Mouse (Mus musculus) spleen, adult 2 months (tissue): ENCODE measurements around the gene Gm10273. TPM values are rescaled to one million over a fixed set of nuclear protein-coding genes. Genes with fewer than 3 reads are reported as not detected.
"Not testable (repeated sequence)": the region's sequence is repeated elsewhere in the genome, so short reads cannot be mapped to it uniquely, and the experiment has no call there.

Source experiments
- DNase-seq, 2 experiments: peaks; one replicate each; pipeline versions ENCODE4 v3.0.0 to v3.0.0-alpha.2; 2012 to 2021; ENCODE audit warnings: low spot score in 2 of 2, low read depth in 1 of 2
- H3K27ac ChIP-seq: fragments of 200-500 bp; 2 replicates; pipeline ENCODE4 v1.5.1; 2012; ENCODE audit warnings: low read length, inconsistent platforms; ENCODE audit not compliant: insufficient read depth
- H3K27me3 ChIP-seq: fragments of 200-500 bp; 2 replicates; pipeline ENCODE4 v1.6.1; 2012; ENCODE audit warnings: mild to moderate bottlenecking, moderate library complexity, low read length, inconsistent platforms; ENCODE audit not compliant: control insufficient read depth, insufficient read depth
- H3K36me3 ChIP-seq: fragments of 200-500 bp; 2 replicates; pipeline ENCODE4 v1.6.1; 2012; ENCODE audit warnings: mild to moderate bottlenecking, low read length, inconsistent platforms; ENCODE audit not compliant: control insufficient read depth, insufficient read depth
- H3K4me1 ChIP-seq: fragments of 200-500 bp; 2 replicates; pipeline ENCODE4 v1.6.1; 2011; ENCODE audit warnings: inconsistent platforms; ENCODE audit not compliant: control insufficient read depth, insufficient read depth, insufficient read length
- H3K4me3 ChIP-seq: fragments of 200-500 bp; 2 replicates; pipeline ENCODE4 v1.5.1; 2011; ENCODE audit warnings: mild to moderate bottlenecking, inconsistent platforms; ENCODE audit not compliant: insufficient read depth, insufficient read length; ENCODE audit errors: extremely low read depth
- CTCF ChIP-seq: fragments of 200-500 bp; IDR thresholded peaks from 2 replicates; pipeline ENCODE4 v1.5.1; 2011; ENCODE audit warnings: mild to moderate bottlenecking, inconsistent platforms; ENCODE audit not compliant: insufficient read depth, insufficient read length, insufficient replicate concordance; ENCODE audit errors: extremely low read depth
- POLR2A ChIP-seq: fragments of 200-500 bp; IDR thresholded peaks from 2 replicates; pipeline ENCODE4 v1.6.1; 2011; ENCODE audit warnings: low read depth, low read length, inconsistent platforms
- WGBS: fragments of 180-500 bp; shearing (Covaris S2); methylation state at CpG from one replicate; pipeline ENCODE4 v1.1.7; 2018; 5-methylcytosine and 5-hydroxymethylcytosine counted together
- polyA plus RNA-seq: library from polyadenylated mRNA; depleted of rRNA; stranded (reverse); fragments of >200 nt; gene quantifications from 2 replicates; pipeline ENCODE4 v1.2.3, GENCODE M21; 2012

The Gm10273 gene
- polyA plus RNA-seq, 1 experiment: 1.7 TPM

DNA sequence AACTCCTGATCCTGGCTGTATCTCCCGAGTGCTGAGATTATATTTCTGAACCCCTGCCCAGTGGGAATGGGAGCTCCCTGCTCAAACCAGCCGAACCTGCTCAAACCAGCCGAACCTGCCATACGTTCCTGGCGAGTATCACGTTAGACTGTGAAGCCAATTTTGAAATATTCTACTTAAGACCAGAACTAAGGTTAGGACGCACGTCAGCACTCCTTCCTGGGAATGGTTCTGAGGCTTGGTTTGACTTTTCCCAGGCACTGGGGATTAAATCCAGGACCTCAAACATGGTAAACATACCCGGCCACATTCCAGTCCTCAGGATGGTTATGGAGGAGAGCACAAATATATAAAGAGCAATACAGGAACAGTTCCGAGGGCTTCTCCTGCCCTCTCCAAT, 17.5 kb upstream of the Gm10273 start:
- Histone ChIP-seq H3K4me3 (no peak overlapping the region), H3K27ac (no peak overlapping the region), H3K27me3 (no peaks in the 10 kb centered on the region), H3K36me3 (peaks cover 3% of the 10 kb centered on the region), H3K4me1 (peaks cover 3% of the 10 kb centered on the region; the same call in 1 of the 2 replicates)
- DNase-seq: no peak
- WGBS: 93% methylated on average over 10 of the region's 10 CpGs
- TF ChIP-seq CTCF (no peak), POLR2A (no peak)

DNA sequence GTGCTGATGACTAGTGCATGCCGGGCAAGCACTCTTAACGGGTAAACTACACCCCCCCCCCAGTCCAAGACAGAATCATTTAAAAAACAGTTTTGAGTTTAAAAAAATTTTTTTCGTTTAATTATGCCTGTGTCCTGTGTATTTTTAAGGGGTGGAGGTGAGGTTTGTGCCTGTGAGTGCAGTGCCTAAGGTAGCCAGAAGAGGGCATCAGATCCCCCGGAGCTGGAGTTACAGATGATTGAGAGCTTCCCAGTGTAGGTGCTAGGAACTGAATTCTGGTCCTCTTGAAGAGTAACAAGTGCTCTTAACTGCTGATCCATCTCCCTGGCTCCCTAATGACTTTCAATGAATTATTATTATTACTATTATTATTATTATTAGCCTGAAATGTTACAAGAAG, 16.7 kb upstream of the Gm10273 start:
- no peak overlapping the region for H3K27ac ChIP-seq
- no peaks in the 10 kb centered on the region for H3K27me3 ChIP-seq
- no peaks in the 10 kb centered on the region; the same call in 1 of the 2 replicates for H3K36me3 ChIP-seq
- no peak overlapping the region for H3K4me3 ChIP-seq
- WGBS: 89% methylated on average over 4 of the region's 4 CpGs
- TF ChIP-seq POLR2A (no peak), CTCF (no peak)
- no peak for DNase-seq
- H3K4me1 ChIP-seq: peaks cover 3% of the 10 kb centered on the region; the same call in 1 of the 2 replicates

DNA sequence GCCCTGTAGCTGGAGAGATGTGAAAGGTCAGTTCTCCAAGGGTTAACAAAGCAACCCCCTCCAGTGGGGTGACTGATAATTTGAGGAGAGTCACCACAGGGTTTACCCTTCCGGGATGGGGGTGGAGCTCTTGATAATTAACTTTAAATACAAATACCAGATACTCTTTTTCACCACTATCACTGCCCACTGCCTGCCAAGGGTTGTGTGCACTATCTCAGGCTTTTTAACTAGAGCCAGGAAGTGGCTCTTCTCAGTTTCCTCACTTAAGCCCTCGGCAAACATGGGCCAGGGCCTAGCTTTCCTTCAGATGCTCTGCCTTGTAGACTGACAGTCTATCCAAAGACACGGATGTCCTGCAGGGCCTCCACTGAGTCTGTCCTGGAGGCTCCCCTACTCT, 15.5 kb upstream of the Gm10273 start:
- DNase-seq: no peak
- WGBS: 40% methylated on average over 3 of the region's 3 CpGs
- Histone ChIP-seq H3K27me3 (no peaks in the 10 kb centered on the region), H3K4me3 (no peak overlapping the region), H3K27ac (peak overlapping the region; percentile 78), H3K36me3 (no peaks in the 10 kb centered on the region), H3K4me1 (peaks cover 3% of the 10 kb centered on the region; the same call in 1 of the 2 replicates)
- TF ChIP-seq POLR2A: no peak
- TF ChIP-seq CTCF: no peak

DNA sequence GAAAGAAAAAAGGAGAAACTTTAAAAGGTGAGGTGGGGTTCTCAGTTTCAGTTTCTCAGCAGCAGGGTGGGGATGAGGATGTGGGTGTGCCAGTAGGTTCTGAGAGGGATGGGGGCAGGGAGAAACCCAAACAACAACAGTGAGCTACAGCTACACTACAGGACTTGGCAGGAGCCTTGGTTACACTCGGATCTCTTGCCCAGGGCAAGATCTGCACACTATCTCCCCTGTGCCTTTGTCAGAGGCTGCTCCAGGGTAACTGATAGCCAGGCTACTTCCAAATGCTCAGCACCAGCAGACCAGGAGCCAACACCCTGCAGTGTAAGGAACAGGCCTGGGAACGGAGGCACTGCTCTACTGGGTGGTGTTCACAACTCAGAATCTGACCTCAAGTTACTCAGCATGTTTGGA, 15.0 kb upstream of the Gm10273 start:
- WGBS: 58% methylated on average over 2 of the region's 2 CpGs
- TF ChIP-seq CTCF (no peak), POLR2A (no peak)
- Histone ChIP-seq H3K27me3 (no peaks in the 10 kb centered on the region), H3K4me1 (peaks cover 3% of the 10 kb centered on the region; the same call in 1 of the 2 replicates), H3K4me3 (no peak overlapping the region), H3K27ac (peak overlapping the region; percentile 78), H3K36me3 (no peaks in the 10 kb centered on the region)
- DNase-seq: no peak

DNA sequence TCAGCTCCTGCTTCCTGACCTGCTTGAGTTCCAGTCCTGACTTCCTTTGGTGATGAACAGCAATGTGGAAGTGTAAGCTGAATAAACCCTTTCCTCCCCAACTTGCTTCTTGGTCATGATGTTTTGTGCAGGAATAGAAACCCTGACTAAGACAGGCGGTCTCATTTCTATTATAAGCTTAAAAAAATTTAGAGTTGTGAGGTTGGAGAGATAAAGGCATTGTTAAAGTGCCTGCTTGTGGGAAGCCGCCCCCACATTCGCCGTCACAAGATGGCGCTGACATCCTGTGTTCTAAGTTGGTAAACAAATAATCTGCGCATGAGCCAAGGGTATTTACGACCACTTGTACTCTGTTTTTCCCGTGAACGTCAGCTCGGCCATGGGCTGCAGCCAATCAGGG, 13.9 kb upstream of the Gm10273 start:
- not testable (repeated sequence) for H3K36me3 ChIP-seq, H3K27ac ChIP-seq, DNase-seq, H3K27me3 ChIP-seq, H3K4me3 ChIP-seq, H3K4me1 ChIP-seq
- 95% methylated on average over 7 of the region's 10 CpGs for WGBS

DNA sequence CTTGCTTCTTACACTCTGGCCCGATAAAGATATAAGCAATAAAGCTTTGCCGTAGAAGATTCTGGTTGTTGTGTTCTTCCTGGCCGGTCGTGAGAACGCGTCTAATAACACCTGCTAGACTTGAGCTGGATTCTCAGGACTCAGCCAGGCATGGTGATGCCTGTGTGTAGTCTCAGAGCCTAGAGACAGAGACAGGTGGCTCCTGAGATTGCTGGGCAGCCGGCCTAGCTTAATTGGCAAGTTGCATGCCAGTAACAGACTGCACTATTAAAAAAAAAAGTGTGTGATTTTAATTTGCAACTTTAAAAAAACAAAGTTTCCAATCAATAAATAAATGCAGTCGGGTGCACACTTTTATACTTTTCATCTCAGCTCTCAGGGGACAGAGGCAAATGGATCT, 8.5 kb upstream of the Gm10273 start:
- Histone ChIP-seq H3K27ac (no peak overlapping the region), H3K4me1 (no peaks in the 10 kb centered on the region; the same call in 1 of the 2 replicates), H3K4me3 (no peak overlapping the region), H3K27me3 (no peaks in the 10 kb centered on the region), H3K36me3 (no peaks in the 10 kb centered on the region)
- 91% methylated on average over 8 of the region's 8 CpGs for WGBS
- no peak for TF ChIP-seq CTCF
- no peak for TF ChIP-seq POLR2A
- no peak for DNase-seq

DNA sequence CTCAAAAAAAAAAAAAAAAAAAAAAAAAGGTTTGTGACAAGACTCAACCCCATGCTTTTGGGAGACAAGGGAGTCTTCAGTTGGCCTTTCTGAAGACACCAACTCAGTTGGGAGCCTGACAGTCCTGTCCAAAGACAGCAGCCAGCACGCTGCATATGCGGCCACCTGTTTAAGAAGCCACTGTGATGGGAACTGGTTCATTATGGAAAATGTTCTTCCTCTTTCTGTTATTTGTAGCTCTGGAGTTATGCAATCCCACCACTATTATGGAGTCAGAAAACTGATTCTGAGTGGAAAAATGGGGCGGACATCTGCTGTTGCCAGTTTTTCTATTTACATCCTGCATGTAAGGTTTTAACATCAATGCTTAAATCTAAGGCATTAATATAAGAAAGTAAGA, 5.8 kb upstream of the Gm10273 start:
- no peaks in the 10 kb centered on the region; the same call in 1 of the 2 replicates for H3K4me1 ChIP-seq
- no peaks in the 10 kb centered on the region for H3K36me3 ChIP-seq
- WGBS: 91% methylated on average over 3 of the region's 3 CpGs
- TF ChIP-seq POLR2A (no peak), CTCF (no peak)
- H3K27ac ChIP-seq: no peak overlapping the region
- DNase-seq: no peak
- H3K4me3 ChIP-seq: no peak overlapping the region
- no peaks in the 10 kb centered on the region for H3K27me3 ChIP-seq
